Mouse (Mus musculus): ENCODE data around the gene Ppp1r15a. TPM values are rescaled to one million over a fixed set of nuclear protein-coding genes. Genes with fewer than 3 reads are reported as not detected.

Gene Ppp1r15a
- total and polyA plus RNA-seq, 3 experiments: 11.7 to 37.1 (median 13.9) TPM

DNA sequence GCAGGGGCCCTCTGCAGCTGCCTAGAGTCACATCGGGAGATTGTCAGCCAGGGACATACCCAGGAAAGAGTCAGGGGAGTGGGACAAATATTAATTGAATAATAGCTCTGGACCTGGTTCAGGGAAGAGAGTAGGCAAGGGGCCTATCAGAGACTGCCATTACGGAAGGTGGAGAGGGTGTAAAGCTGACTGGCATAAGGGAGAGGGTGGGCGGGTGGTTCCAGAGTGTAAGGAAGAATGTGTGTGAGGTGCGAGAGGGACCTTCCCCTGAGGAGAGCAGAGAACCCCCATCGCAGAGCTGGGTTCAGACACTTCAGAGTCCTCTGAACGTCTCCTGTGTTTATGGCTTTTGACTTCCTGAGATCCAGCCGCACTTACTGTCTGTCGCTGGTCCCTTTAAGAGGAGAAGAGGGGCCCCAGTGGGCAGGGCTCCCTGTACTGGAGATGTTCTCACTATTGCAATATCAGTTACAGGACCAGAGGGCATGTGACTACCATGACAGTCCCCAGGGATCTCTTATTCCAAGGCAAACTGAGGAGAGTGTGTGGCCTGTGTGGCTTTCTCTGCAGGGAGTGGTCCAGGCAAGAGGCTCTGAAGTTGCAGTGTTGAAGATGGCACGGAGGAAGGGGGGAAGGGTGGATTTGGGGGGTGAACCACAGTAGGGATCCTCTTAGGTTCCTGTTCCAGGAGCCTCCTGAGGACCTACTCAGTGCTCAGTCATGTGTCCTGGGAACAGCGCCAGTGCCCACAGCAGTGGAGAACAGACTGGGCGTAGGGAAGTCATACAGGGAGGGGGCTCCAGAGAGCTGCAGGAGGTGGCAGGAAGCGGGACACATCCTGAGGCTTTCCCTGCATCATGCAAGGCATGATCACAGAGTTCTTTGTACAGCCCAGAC is 35.8 kb upstream of the Ppp1r15a start:
- H3K9me3 ChIP-seq (replicated peaks; ENCODE audit: low read length): no peaks in the 10 kb centered on the region
- no peak for DNase-seq (ENCODE audit: extremely low read depth)
- peaks cover 0 to 47% of the 10 kb centered on the region in 2 experiments; a peak in 2 of 4 replicates for H3K4me1 ChIP-seq (ENCODE audit: control insufficient read depth in 1 of 2, insufficient read depth in 2 of 2)
- no peak overlapping the region for H3K9ac ChIP-seq (ENCODE audit: insufficient read depth, low read depth)
- H3K36me3 ChIP-seq (replicated peaks in 1 of 2; ENCODE audit: control insufficient read depth in 1 of 2, insufficient read depth in 1 of 2, low read length in 1 of 2): peaks cover 0 to 5% of the 10 kb centered on the region in 2 experiments
- no peak overlapping the region for H3K27ac ChIP-seq (ENCODE audit: insufficient read depth, low read depth)
- no peaks in the 10 kb centered on the region for H3K27me3 ChIP-seq (replicated peaks)
- no peak overlapping the region for H3K4me3 ChIP-seq (replicated peaks in 1 of 3; ENCODE audit: low read depth in 2 of 3, low read length in 2 of 3, poor library complexity in 1 of 3)
- dilution Hi-C loops (cut with MboI; ENCODE audit: extremely low pct_ligation_motif_present, extremely low pct_unique_long_range_greater_than_20kb, low sequenced_read_pairs): no loop called here
- H3K79me2 ChIP-seq (replicated peaks; ENCODE audit: control insufficient read depth, extremely low read depth, insufficient read depth, poor library complexity, severe bottlenecking): no peaks in the 10 kb centered on the region
- in situ Hi-C loops (cut with MboI; ENCODE audit: low pct_ligation_motif_present, low pct_unique_long_range_greater_than_20kb, low sequenced_read_pairs): loop anchor here (5.0 kb wide), 1 partner anchor 95 kb away; the partner anchor contains the start of gene Bax
- H3K4me2 ChIP-seq (ENCODE audit: insufficient read depth, low read depth, poor library complexity, severe bottlenecking): peak overlapping the region; percentile 67; the same call in 1 of the 2 replicates
- no peak for TF ChIP-seq MXI1 (IDR thresholded peaks at IDR 0.05; ENCODE audit: low read depth, low read length)
- no peak for TF ChIP-seq KAT2A (IDR thresholded peaks at IDR 0.05; ENCODE audit: insufficient replicate concordance, low read length)
- no peak for TF ChIP-seq ZMIZ1 (IDR thresholded peaks at IDR 0.05; ENCODE audit: low read depth, low read length)
- TF ChIP-seq PAX5 (IDR thresholded peaks at IDR 0.05; ENCODE audit: low read length): no peak
- TF ChIP-seq ZKSCAN1 (IDR thresholded peaks at IDR 0.05; ENCODE audit: borderline replicate concordance, low read depth, low read length): no peak; the same call in 1 of the 2 replicates
- TF ChIP-seq TCF12 (IDR thresholded peaks at IDR 0.05; ENCODE audit: low read depth, low read length): no peak
- no peak for TF ChIP-seq SMC3 (IDR thresholded peaks at IDR 0.05; ENCODE audit: low read depth, low read length)
- TF ChIP-seq MAX (IDR thresholded peaks at IDR 0.05; ENCODE audit: low read length): no peak
- TF ChIP-seq BHLHE40 (IDR thresholded peaks at IDR 0.05; ENCODE audit: low read depth, low read length): no peak
- TF ChIP-seq USF1 (IDR thresholded peaks at IDR 0.05; ENCODE audit: low read depth, low read length): no peak
- no peak for TF ChIP-seq E2F4 (IDR thresholded peaks at IDR 0.05; ENCODE audit: insufficient replicate concordance, low read depth, low read length)
- no peak for TF ChIP-seq NRF1 (IDR thresholded peaks at IDR 0.05; ENCODE audit: low read depth, low read length)
- no peak for TF ChIP-seq IRF4 (IDR thresholded peaks at IDR 0.05; ENCODE audit: low read depth, low read length)
- no peak for TF ChIP-seq CTCF (conservative IDR thresholded peaks at IDR 0.05 in 1 of 2, IDR thresholded peaks at IDR 0.05 in 1 of 2; ENCODE audit: low read depth in 2 of 2, low read length in 2 of 2)
- TF ChIP-seq EP300 (IDR thresholded peaks at IDR 0.05; ENCODE audit: low read length): no peak
- no peak for TF ChIP-seq MAFK (IDR thresholded peaks at IDR 0.05; ENCODE audit: insufficient replicate concordance, low read length)

- in situ Hi-C loops (cut with MboI; ENCODE audit: low pct_ligation_motif_present, low pct_unique_long_range_greater_than_20kb, low sequenced_read_pairs): loop anchor here (5.0 kb wide), 1 partner anchor 94 kb away; the partner anchor contains the start of gene Bax
- no peak for TF ChIP-seq POLR2AphosphoS2 (IDR thresholded peaks at IDR 0.05; ENCODE audit: low read depth, low read length)
- no peak for TF ChIP-seq MAFK (IDR thresholded peaks at IDR 0.05; ENCODE audit: insufficient replicate concordance, low read length)
- TF ChIP-seq E2F4 (IDR thresholded peaks at IDR 0.05; ENCODE audit: insufficient replicate concordance, low read depth, low read length): no peak
- TF ChIP-seq CTCF (conservative IDR thresholded peaks at IDR 0.05 in 1 of 2, IDR thresholded peaks at IDR 0.05 in 1 of 2; ENCODE audit: low read depth in 2 of 2, low read length in 2 of 2): peak; percentile 63 to 84
- TF ChIP-seq MXI1 (IDR thresholded peaks at IDR 0.05; ENCODE audit: low read depth, low read length): peak; percentile 65
- TF ChIP-seq PAX5 (IDR thresholded peaks at IDR 0.05; ENCODE audit: low read length): no peak
- 0 out of 2 replicates have a peak, but pooled peaks have one; percentile 3 for TF ChIP-seq ZC3H11A (IDR thresholded peaks at IDR 0.05; ENCODE audit: low read depth, low read length)
- peak; percentile 84 for TF ChIP-seq BHLHE40 (IDR thresholded peaks at IDR 0.05; ENCODE audit: low read depth, low read length)
- TF ChIP-seq ETS1 (conservative IDR thresholded peaks at IDR 0.05; ENCODE audit: low read depth, low read length): 0 out of 2 replicates have a peak, but pooled peaks have one; percentile 6
- no peak for TF ChIP-seq KAT2A (IDR thresholded peaks at IDR 0.05; ENCODE audit: insufficient replicate concordance, low read length)
- TF ChIP-seq POLR2A (IDR thresholded peaks at IDR 0.05; ENCODE audit: low read depth, low read length): no peak
- TF ChIP-seq MYC (IDR thresholded peaks at IDR 0.05; ENCODE audit: low read depth, low read length): peak; percentile 82
- TF ChIP-seq HCFC1 (IDR thresholded peaks at IDR 0.05; ENCODE audit: low read depth, low read length): 0 out of 2 replicates have a peak, but pooled peaks have one; percentile 31
- TF ChIP-seq JUND (conservative IDR thresholded peaks at IDR 0.05; ENCODE audit: low read depth, low read length): no peak
- TF ChIP-seq NRF1 (IDR thresholded peaks at IDR 0.05; ENCODE audit: low read depth, low read length): no peak
- no peak for TF ChIP-seq USF1 (IDR thresholded peaks at IDR 0.05; ENCODE audit: low read depth, low read length)
- TF ChIP-seq CHD2 (IDR thresholded peaks at IDR 0.05; ENCODE audit: low read length): peak; percentile 70
- no peak for TF ChIP-seq TBP (conservative IDR thresholded peaks at IDR 0.05; ENCODE audit: low read depth, low read length)
- TF ChIP-seq ZMIZ1 (IDR thresholded peaks at IDR 0.05; ENCODE audit: low read depth, low read length): no peak
- peak; percentile 61 for TF ChIP-seq SMC3 (IDR thresholded peaks at IDR 0.05; ENCODE audit: low read depth, low read length)
- no peak for TF ChIP-seq UBTF (IDR thresholded peaks at IDR 0.05; ENCODE audit: low read depth, low read length)
Measured at GRCm38 (mm10) chr7:45560843-45561623, 35.0 kb upstream of the Ppp1r15a start.

More at GRCm38 (mm10) chr7:45560843-45561623, 35.0 kb upstream of the Ppp1r15a start:
- no peaks in the 10 kb centered on the region for H3K9me3 ChIP-seq (replicated peaks; ENCODE audit: low read length)
- dilution Hi-C loops (cut with MboI; ENCODE audit: extremely low pct_ligation_motif_present, extremely low pct_unique_long_range_greater_than_20kb, low sequenced_read_pairs): no loop called here
- H3K79me2 ChIP-seq (replicated peaks; ENCODE audit: control insufficient read depth, extremely low read depth, insufficient read depth, poor library complexity, severe bottlenecking): no peaks in the 10 kb centered on the region
- peak overlapping the region; percentile 7 to 48 (median 44) for H3K4me3 ChIP-seq (replicated peaks in 1 of 3; ENCODE audit: low read depth in 2 of 3, low read length in 2 of 3, poor library complexity in 1 of 3)
- H3K4me1 ChIP-seq (ENCODE audit: control insufficient read depth in 1 of 2, insufficient read depth in 2 of 2): peaks cover 0 to 45% of the 10 kb centered on the region in 2 experiments; a peak in 2 of 4 replicates
- no peak overlapping the region; the same call in 1 of the 2 replicates for H3K9ac ChIP-seq (ENCODE audit: insufficient read depth, low read depth)
- H3K27ac ChIP-seq (ENCODE audit: insufficient read depth, low read depth): no peak overlapping the region
- no peaks in the 10 kb centered on the region for H3K27me3 ChIP-seq (replicated peaks)
- peaks cover 0 to 5% of the 10 kb centered on the region in 2 experiments for H3K36me3 ChIP-seq (replicated peaks in 1 of 2; ENCODE audit: control insufficient read depth in 1 of 2, insufficient read depth in 1 of 2, low read length in 1 of 2)
- DNase-seq (ENCODE audit: extremely low read depth): peak; percentile 80
- peak overlapping the region; percentile 67 for H3K4me2 ChIP-seq (ENCODE audit: insufficient read depth, low read depth, poor library complexity, severe bottlenecking)

All from CH12.LX (cell line).